Mouse (Mus musculus) liver, embryonic 15.5 days (tissue): Measurements from ENCODE around the gene Sub1. TPM values are rescaled to one million over a fixed set of nuclear protein-coding genes. Genes with fewer than 3 reads are reported as not detected.
A peak's percentile ranks its signal among the peaks of the same experiment; 100 is the strongest.

ENCODE experiments used
- ATAC-seq: fragments of 200-750 bp; cut with Nextera tagmentation; 2 replicates; pipeline ENCODE4 v1.8.0; 2017; ENCODE audit warnings: moderate number of reproducible peaks, mild to moderate bottlenecking, moderate library complexity; ENCODE audit not compliant: insufficient read depth
- H3K27ac ChIP-seq: fragments of 300-500 bp; sonication (generic); replicated peaks from 2 replicates; pipeline ENCODE4 v1.5.1; 2015; ENCODE audit warnings: mild to moderate bottlenecking, inconsistent platforms
- H3K27me3 ChIP-seq: fragments of 300-500 bp; sonication (generic); 2 replicates; pipeline ENCODE4 v1.6.1; 2015; ENCODE audit warnings: mild to moderate bottlenecking, inconsistent platforms
- H3K36me3 ChIP-seq: fragments of 300-500 bp; sonication (generic); replicated peaks from 2 replicates; pipeline ENCODE4 v1.6.1; 2015; ENCODE audit warnings: moderate library complexity, mild to moderate bottlenecking, inconsistent platforms
- H3K4me1 ChIP-seq: fragments of 300-500 bp; sonication (generic); replicated peaks from 2 replicates; pipeline ENCODE4 v1.6.1; 2015; ENCODE audit warnings: inconsistent platforms
- H3K4me2 ChIP-seq: fragments of 300-500 bp; sonication (generic); 2 replicates; pipeline ENCODE4 v1.6.1; 2015; ENCODE audit warnings: moderate library complexity, mild to moderate bottlenecking, inconsistent platforms
- H3K4me3 ChIP-seq: fragments of 300-500 bp; sonication (generic); replicated peaks from 2 replicates; pipeline ENCODE4 v1.5.1; 2015; ENCODE audit warnings: mild to moderate bottlenecking, inconsistent platforms
- H3K9ac ChIP-seq: fragments of 300-500 bp; sonication (generic); 2 replicates; pipeline ENCODE4 v1.6.1; 2015; ENCODE audit warnings: moderate library complexity, mild to moderate bottlenecking, inconsistent platforms
- H3K9me3 ChIP-seq: fragments of 300-500 bp; sonication (generic); replicated peaks from 2 replicates; pipeline ENCODE4 v1.6.1; 2016; ENCODE audit warnings: inconsistent platforms
- WGBS: fragments of 180-500 bp; shearing (Covaris S2); methylation state at CpG from one replicate; pipeline ENCODE4 v1.1.7; 2015; ENCODE audit warnings: mixed read lengths; ENCODE audit not compliant: insufficient replicate concordance; 5-methylcytosine and 5-hydroxymethylcytosine counted together
- polyA plus RNA-seq: library from polyadenylated mRNA; unstranded; fragments of >200 nt; fragmentation: Nextera tagmentation; extraction: Ambion mirVana; gene quantifications from 2 replicates; pipeline ENCODE4 v1.2.1, GENCODE M21; 2015

Sub1 gene
- polyA plus RNA-seq, 1 experiment from 2014 or later: 243 TPM

DNA sequence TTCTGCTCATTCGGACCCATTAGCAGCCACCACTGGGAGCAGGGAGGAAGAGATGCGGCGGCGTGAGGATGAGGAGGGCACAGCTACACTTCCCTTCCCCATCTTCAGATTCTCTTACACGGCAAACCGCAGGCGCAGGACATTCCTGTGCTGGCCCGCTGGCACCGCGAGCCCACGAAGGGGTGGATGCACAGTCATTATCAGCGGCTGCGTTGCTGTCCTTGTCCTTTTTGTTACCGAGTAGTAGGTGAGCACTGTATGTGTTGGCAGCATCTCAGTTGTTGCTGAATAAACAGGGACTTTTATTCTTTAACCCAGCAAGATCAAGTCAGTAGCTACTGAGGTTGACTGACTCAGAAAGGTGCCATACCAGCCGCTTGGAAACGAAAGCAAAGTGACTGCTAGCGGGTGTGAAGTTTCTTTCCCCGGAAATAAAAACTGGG, 13.8 kb upstream of the Sub1 start:
- no peak overlapping the region for H3K9ac ChIP-seq
- H3K36me3 ChIP-seq: no peaks in the 10 kb centered on the region
- peak overlapping the region; percentile 40 for H3K4me3 ChIP-seq
- no peaks in the 10 kb centered on the region; the same call in 1 of the 2 replicates for H3K4me1 ChIP-seq
- no peak overlapping the region for H3K27ac ChIP-seq
- peak overlapping the region; percentile 59 for H3K4me2 ChIP-seq
- no peaks in the 10 kb centered on the region for H3K9me3 ChIP-seq
- H3K27me3 ChIP-seq: peaks cover 29% of the 10 kb centered on the region
- no peak for ATAC-seq
- 20% methylated on average over 18 of the region's 18 CpGs for WGBS

GRCm38 (mm10) chr15:12009712-12010601, 13.2 kb upstream of the Sub1 start:
- no peak overlapping the region for H3K27ac ChIP-seq
- H3K4me2 ChIP-seq: peak overlapping the region; percentile 59
- WGBS: 31% methylated on average over 23 of the region's 23 CpGs
- ATAC-seq: no peak
- H3K27me3 ChIP-seq: peaks cover 29% of the 10 kb centered on the region
- H3K4me3 ChIP-seq: peak overlapping the region; percentile 40
- H3K4me1 ChIP-seq: no peaks in the 10 kb centered on the region; the same call in 1 of the 2 replicates
- no peaks in the 10 kb centered on the region for H3K9me3 ChIP-seq
- no peaks in the 10 kb centered on the region for H3K36me3 ChIP-seq
- H3K9ac ChIP-seq: no peak overlapping the region

DNA sequence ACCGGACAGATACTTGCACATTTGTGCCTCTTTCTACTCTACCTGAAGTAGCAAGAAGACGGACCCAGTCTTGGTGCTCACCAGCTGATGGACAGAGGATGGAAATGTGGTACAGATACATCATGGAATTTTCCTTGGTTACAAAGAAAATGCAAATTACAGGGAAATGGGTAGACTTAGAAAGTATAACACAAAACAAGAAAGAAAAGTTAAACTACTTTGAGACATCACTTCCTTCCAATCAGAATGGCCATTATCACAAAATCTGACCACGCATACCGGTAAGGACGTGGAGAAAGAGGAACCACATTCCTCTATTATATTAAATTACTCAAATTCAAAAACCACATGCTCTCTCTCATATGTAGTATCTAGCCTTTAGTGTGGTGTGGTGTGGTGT, 12.1 kb upstream of the Sub1 start:
- Histone ChIP-seq H3K9ac (no peak overlapping the region), H3K9me3 (no peaks in the 10 kb centered on the region), H3K27ac (no peak overlapping the region), H3K4me1 (no peaks in the 10 kb centered on the region; the same call in 1 of the 2 replicates), H3K27me3 (peaks cover 29% of the 10 kb centered on the region), H3K4me2 (no peak overlapping the region), H3K36me3 (no peaks in the 10 kb centered on the region), H3K4me3 (no peak overlapping the region)
- WGBS: 49% methylated on average over 5 of the region's 5 CpGs
- ATAC-seq: no peak

DNA sequence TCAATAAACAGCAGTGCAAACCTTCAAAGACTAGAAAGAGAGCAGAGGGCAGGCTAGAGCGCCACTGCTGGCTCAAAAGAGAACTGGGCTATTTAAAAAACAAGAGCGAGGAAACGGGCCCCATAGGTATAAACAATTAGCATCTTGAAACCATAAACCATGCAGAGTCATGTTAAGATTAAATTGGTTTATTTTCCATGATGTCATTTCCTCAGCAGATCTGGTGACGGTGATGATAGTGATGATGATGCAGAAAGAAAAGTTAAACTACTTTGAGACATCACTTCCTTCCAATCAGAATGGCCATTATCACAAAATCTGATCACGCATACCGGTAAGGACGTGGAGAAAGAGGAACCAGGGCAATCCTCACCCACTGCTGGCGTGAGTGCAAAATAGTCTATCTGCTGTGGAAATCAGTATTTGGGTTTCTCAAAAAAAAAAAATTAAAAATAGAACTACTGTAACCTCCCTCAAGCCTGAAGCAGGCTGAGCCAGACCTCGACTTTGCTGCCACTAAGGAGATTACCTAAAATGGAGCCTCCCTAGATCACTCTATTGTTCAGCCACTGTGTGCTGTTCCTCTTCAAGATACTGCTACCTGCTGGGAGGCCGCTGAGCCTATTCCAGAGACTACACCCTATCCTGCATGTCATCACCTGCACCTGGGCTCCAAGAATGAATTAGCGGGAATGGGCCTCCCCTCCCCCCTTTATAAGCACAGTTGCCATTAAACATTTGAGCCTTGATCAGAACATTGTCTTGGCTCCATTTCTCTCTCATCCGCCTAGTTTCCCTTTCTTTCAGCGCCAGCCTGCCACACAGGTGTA, 11.4 kb upstream of the Sub1 start:
- Histone ChIP-seq H3K4me3 (no peak overlapping the region), H3K36me3 (no peaks in the 10 kb centered on the region), H3K27me3 (peaks cover 29% of the 10 kb centered on the region), H3K4me2 (no peak overlapping the region), H3K27ac (no peak overlapping the region), H3K4me1 (no peaks in the 10 kb centered on the region; the same call in 1 of the 2 replicates), H3K9me3 (no peaks in the 10 kb centered on the region), H3K9ac (no peak overlapping the region)
- ATAC-seq: no peak
- 33% methylated on average over 13 of the region's 13 CpGs for WGBS

- Histone ChIP-seq H3K36me3 (no peaks in the 10 kb centered on the region), H3K27me3 (peaks cover 29% of the 10 kb centered on the region), H3K9ac (no peak overlapping the region), H3K4me2 (no peak overlapping the region), H3K9me3 (no peaks in the 10 kb centered on the region), H3K4me3 (no peak overlapping the region), H3K4me1 (no peaks in the 10 kb centered on the region; the same call in 1 of the 2 replicates), H3K27ac (no peak overlapping the region)
- no peak for ATAC-seq
- WGBS: 68% methylated on average over 7 of the region's 7 CpGs
These were observed 10.6 kb upstream of the Sub1 start for GRCm38 (mm10) chr15:12007421-12007820.

- 72% methylated on average over 6 of the region's 6 CpGs for WGBS
- Histone ChIP-seq H3K9ac (no peak overlapping the region), H3K4me1 (no peaks in the 10 kb centered on the region; the same call in 1 of the 2 replicates), H3K9me3 (no peaks in the 10 kb centered on the region), H3K36me3 (no peaks in the 10 kb centered on the region), H3K4me2 (no peak overlapping the region), H3K27ac (no peak overlapping the region), H3K4me3 (no peak overlapping the region), H3K27me3 (peaks cover 22% of the 10 kb centered on the region)
- ATAC-seq: no peak
These were observed 9.4 kb upstream of the Sub1 start for GRCm38 (mm10) chr15:12006169-12006568.

- H3K9me3 ChIP-seq: no peaks in the 10 kb centered on the region
- peak; percentile 94 for ATAC-seq
- under 1% methylated on average over 33 of the region's 33 CpGs for whole genome bisulfite sequencing
- H3K27ac ChIP-seq: peak overlapping the region; percentile 83
- H3K27me3 ChIP-seq: no peaks in the 10 kb centered on the region
- peaks cover 27% of the 10 kb centered on the region for H3K4me1 ChIP-seq
- H3K9ac ChIP-seq: peak overlapping the region; percentile 97
- H3K4me2 ChIP-seq: peak overlapping the region; percentile 93
- peak overlapping the region; percentile 96 for H3K4me3 ChIP-seq
- H3K36me3 ChIP-seq: peaks cover 24% of the 10 kb centered on the region
These were observed 975 bp downstream of the Sub1 start for GRCm38 (mm10) chr15:11995815-11996201.

DNA sequence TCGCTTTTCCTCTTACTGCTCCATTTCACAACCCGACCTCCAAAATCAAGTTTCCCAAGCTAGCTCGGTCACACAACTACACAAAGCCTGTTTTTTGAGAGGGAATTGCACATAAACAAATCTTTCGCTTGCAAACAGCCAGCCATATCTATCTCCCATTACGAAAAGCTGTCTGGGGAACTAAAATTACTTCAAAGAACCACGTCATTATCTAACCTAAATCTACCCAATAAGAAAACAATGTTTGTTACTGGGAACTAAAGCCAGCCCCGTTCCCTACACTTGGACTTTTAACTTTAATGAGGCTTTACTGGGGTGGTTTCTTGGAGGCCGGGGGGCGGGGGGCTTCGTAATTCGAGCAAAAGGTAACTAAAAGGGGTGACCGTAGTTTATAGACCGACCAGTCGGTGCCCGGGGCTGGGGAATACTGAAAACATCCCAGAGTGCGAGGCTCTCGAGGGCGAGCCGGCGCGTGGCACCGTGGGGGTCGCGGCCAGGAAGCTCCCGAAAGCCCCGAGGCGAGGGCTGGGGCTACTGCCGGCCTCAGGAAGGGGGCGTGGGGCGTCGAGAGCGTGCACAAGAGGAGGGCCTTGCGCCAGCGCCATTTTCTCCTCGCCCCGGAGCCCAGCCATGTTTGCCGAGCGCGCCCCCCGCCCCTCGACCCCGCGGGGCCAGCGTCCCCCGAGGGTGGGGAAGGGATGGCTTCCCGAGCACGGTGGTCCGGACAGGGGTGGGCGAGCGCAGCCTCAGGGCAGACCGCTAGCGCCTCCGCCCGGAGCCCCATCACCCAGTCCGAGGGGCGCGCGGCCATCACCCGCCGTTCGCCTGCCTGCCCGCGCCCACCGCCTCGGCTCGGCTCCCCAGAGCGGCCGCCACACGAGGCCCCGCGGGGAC, 1.6 kb downstream of the Sub1 start:
- Histone ChIP-seq H3K9ac (peak overlapping the region; percentile 97), H3K4me2 (peak overlapping the region; percentile 93), H3K4me3 (peak overlapping the region; percentile 96), H3K9me3 (no peaks in the 10 kb centered on the region), H3K4me1 (peaks cover 27% of the 10 kb centered on the region), H3K27me3 (no peaks in the 10 kb centered on the region), H3K27ac (peak overlapping the region; percentile 83), H3K36me3 (peaks cover 30% of the 10 kb centered on the region)
- ATAC-seq: peak; percentile 71
- 1% methylated on average over 70 of the region's 71 CpGs for WGBS

- H3K4me3 ChIP-seq: peak overlapping the region; percentile 96; the same call in 1 of the 2 replicates
- H3K36me3 ChIP-seq: peaks cover 41% of the 10 kb centered on the region
- 82% methylated on average over 2 of the region's 2 CpGs for WGBS
These were observed 2.8 kb downstream of the Sub1 start for GRCm38 (mm10) chr15:11994006-11994405.

GRCm38 (mm10) chr15:11991552-11992113, 5.2 kb downstream of the Sub1 start:
- H3K4me1 ChIP-seq: peaks cover 27% of the 10 kb centered on the region
- H3K36me3 ChIP-seq: peaks cover 64% of the 10 kb centered on the region
- no peak overlapping the region for H3K4me3 ChIP-seq
- no peak for ATAC-seq
- no peaks in the 10 kb centered on the region for H3K9me3 ChIP-seq
- 73% methylated on average over 3 of the region's 3 CpGs for WGBS
- no peaks in the 10 kb centered on the region for H3K27me3 ChIP-seq
- no peak overlapping the region for H3K9ac ChIP-seq
- no peak overlapping the region for H3K27ac ChIP-seq
- no peak overlapping the region for H3K4me2 ChIP-seq

More at GRCm38 (mm10) chr15:11994006-11994405, 2.8 kb downstream of the Sub1 start:
- H3K27me3 ChIP-seq: no peaks in the 10 kb centered on the region
- no peak for ATAC-seq
- no peak overlapping the region for H3K27ac ChIP-seq
- peaks cover 27% of the 10 kb centered on the region for H3K4me1 ChIP-seq
- H3K9me3 ChIP-seq: no peaks in the 10 kb centered on the region
- H3K4me2 ChIP-seq: peak overlapping the region; percentile 93
- no peak overlapping the region for H3K9ac ChIP-seq
